Mouse (Mus musculus): ENCODE results near the gene Brd3os. TPM values are rescaled to one million over a fixed set of nuclear protein-coding genes. Genes with fewer than 3 reads are reported as not detected.
A peak's percentile ranks its signal among the peaks of the same experiment; 100 is the strongest.

Gene Brd3os
- polyA plus RNA-seq (2016; fragmentation: Nextera tagmentation; extraction: Ambion mirVana), result 10.2 and 11.0 TPM in 2 replicates

DNA sequence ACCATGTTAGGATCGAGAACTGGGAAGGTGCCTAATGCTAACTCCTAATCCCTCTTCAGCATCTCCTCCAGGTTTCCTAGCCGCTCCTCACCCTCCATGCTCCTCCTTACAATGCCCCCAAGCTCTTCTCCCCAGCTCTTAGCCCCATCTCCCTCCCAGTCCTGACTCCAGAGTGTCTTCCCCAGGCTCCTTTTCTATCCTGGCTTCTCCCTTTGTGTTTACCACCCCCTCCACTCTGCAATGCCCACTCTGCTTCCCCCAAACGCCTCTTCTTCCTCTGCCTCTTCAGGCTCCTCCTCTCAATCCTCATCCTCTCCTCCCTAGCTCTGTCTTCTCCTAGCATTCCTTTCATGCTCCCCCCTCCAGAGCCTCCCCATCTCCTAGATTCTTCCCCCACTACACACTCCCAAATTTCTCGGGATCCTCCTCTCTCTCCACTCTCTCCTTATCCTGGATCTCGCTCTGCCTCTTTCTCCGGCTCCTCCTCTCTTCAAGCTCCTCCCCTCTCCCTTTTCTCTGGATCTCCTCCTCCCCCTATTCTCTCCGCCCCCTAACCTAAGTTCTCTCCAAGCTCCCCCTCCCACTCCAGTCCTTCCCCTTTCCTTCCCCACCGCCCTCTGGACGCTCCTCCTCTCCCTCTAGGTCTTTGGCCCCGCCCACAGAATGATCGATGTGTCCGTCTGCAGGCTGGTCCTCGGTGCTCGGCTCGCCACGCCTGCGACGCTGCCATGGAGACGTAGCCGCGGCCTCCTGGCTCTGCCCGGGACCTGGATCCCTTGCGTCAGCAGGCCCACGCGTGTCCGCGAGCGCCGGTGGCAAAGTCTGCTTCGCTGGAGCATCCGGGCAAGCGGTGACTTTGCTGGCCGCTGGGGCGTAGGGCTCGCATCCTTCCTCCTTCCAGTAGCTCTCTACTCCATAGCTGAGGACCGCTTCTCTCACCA lies at the start of gene Brd3os:
TSS of gene Brd3os (plus strand) at position 558 of the 941 bp plus-strand sequence.
- 2% methylated on average over 36 of the region's 36 CpGs for WGBS
- peak within 1 kb of the TSS; percentile 71 for H3K4me3 ChIP-seq
- peak; percentile 99 for DNase-seq (ENCODE audit: extremely low spot score, low spot score)
- no peaks in the 10 kb centered on the region for H3K9me3 ChIP-seq
- H3K27me3 ChIP-seq (ENCODE audit: poor library complexity, severe bottlenecking), result no peaks in the 10 kb centered on the region
- peaks cover 26% of the 10 kb centered on the region for H3K4me1 ChIP-seq
- H3K36me3 ChIP-seq (replicated peaks), result peaks cover 30% of the 10 kb centered on the region
- H3K27ac ChIP-seq, result peak within 1 kb of the TSS; percentile 88

- Histone ChIP-seq H3K9me3 (peaks cover 4% of the 10 kb centered on the region), H3K27me3 (ENCODE audit: poor library complexity, severe bottlenecking) (no peaks in the 10 kb centered on the region), H3K4me3 (no peak overlapping the region), H3K27ac (no peak overlapping the region), H3K36me3 (replicated peaks) (peaks cover 9% of the 10 kb centered on the region), H3K4me1 (peaks cover 90% of the 10 kb centered on the region)
- DNase-seq (ENCODE audit: extremely low spot score, low spot score), result no peak
- WGBS, result 60% methylated on average over 10 of the region's 10 CpGs
Observed at GRCm38 (mm10) chr2:27394158-27394832, 47.8 kb upstream of the Brd3os start.

DNA sequence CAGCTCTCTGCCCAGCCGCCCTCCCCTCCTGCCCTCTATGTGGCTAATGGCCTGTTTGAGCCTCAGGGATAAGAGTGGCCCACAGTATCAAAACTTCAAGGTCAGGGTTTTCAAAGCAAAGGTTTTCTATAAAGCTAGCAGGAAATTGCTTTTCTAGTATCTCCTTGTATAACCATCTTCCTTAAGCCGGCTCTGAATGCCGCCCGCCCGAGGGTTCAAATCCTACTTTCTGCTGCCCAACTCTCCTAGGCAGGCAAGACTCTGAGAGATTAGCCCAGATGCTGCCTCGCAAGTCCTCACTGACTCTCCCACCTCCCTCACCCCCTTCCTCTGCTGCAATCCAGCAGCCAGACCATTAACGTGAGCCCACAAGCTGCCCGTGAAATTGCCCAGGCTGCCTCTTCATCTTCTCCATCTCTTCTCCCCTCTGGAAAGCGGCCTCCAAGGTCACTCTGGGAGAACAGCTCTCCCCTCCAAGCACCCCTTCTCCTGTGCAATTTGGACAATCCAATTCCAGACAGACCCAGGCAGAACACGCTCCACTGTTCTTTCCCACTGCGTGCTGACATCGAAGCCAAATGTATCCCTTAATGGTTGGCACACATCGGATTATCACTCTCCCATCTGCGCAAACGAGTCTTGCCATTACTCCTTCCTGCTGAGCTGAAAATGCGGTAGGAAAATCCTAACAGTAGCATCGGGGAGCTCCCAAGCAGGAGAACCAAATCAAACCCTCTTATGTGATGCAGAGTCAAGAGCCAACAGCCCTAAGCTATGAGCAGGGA lies 45.3 kb upstream of the Brd3os start:
- Histone ChIP-seq H3K9me3 (peaks cover 16% of the 10 kb centered on the region), H3K27me3 (ENCODE audit: poor library complexity, severe bottlenecking) (no peaks in the 10 kb centered on the region), H3K27ac (0 out of 2 replicates have a peak overlapping the region, but pooled peaks have one; percentile 44), H3K4me1 (peaks cover 64% of the 10 kb centered on the region), H3K36me3 (replicated peaks) (peaks cover 23% of the 10 kb centered on the region), H3K4me3 (no peak overlapping the region)
- DNase-seq (ENCODE audit: extremely low spot score, low spot score), result no peak
- 62% methylated on average over 17 of the region's 17 CpGs for WGBS

DNA sequence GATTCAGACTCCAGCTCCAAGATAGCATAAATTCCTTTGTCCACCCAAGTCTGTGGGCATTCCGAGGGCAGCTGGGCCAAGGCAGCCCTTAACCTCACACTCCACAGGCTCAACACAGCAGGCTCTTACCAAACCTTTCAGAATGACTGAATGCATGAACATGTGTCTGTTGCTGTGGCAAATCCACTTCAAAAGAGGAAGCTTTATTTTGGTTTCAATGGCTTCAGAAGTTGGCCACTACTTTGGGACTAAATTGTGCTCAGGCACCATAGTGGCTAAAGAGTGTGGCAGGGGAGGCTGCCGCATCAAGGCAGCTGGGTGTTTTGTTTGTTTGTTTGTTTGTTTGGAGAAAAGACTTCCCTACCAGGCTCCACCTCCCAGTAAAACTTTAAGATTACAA lies 42.0 kb upstream of the Brd3os start:
- H3K27me3 ChIP-seq (ENCODE audit: poor library complexity, severe bottlenecking), result no peaks in the 10 kb centered on the region
- peaks cover 47% of the 10 kb centered on the region for H3K4me1 ChIP-seq
- H3K27ac ChIP-seq, result no peak overlapping the region
- peaks cover 23% of the 10 kb centered on the region for H3K36me3 ChIP-seq (replicated peaks)
- DNase-seq (ENCODE audit: extremely low spot score, low spot score), result no peak
- H3K4me3 ChIP-seq, result no peak overlapping the region
- peaks cover 16% of the 10 kb centered on the region for H3K9me3 ChIP-seq
- 89% methylated on average over 2 of the region's 2 CpGs for WGBS

GRCm38 (mm10) chr2:27401544-27401943 lies 40.6 kb upstream of the Brd3os start:
- H3K27ac ChIP-seq, result no peak overlapping the region
- no peak for DNase-seq (ENCODE audit: extremely low spot score, low spot score)
- H3K4me3 ChIP-seq, result no peak overlapping the region
- H3K27me3 ChIP-seq (ENCODE audit: poor library complexity, severe bottlenecking), result no peaks in the 10 kb centered on the region
- H3K4me1 ChIP-seq, result peaks cover 47% of the 10 kb centered on the region
- peaks cover 16% of the 10 kb centered on the region for H3K9me3 ChIP-seq
- 90% methylated on average over 2 of the region's 2 CpGs for WGBS
- peaks cover 23% of the 10 kb centered on the region for H3K36me3 ChIP-seq (replicated peaks)

- no peak for DNase-seq (ENCODE audit: extremely low spot score, low spot score)
- Histone ChIP-seq H3K36me3 (replicated peaks) (peaks cover 11% of the 10 kb centered on the region), H3K27ac (peak overlapping the region; percentile 62), H3K4me1 (peaks cover 59% of the 10 kb centered on the region), H3K9me3 (peaks cover 10% of the 10 kb centered on the region; the same call in 1 of the 2 replicates), H3K27me3 (ENCODE audit: poor library complexity, severe bottlenecking) (no peaks in the 10 kb centered on the region), H3K4me3 (no peak overlapping the region)
- 55% methylated on average over 6 of the region's 6 CpGs for WGBS
Observed at GRCm38 (mm10) chr2:27404375-27405093, 37.6 kb upstream of the Brd3os start.

- Histone ChIP-seq H3K4me1 (peaks cover 64% of the 10 kb centered on the region), H3K9me3 (peaks cover 2% of the 10 kb centered on the region; the same call in 1 of the 2 replicates), H3K4me3 (no peak overlapping the region), H3K27ac (peak overlapping the region; percentile 62), H3K27me3 (ENCODE audit: poor library complexity, severe bottlenecking) (no peaks in the 10 kb centered on the region), H3K36me3 (replicated peaks) (peaks cover 3% of the 10 kb centered on the region)
- DNase-seq (ENCODE audit: extremely low spot score, low spot score), result no peak
- 61% methylated on average over 5 of the region's 5 CpGs for WGBS
Observed at GRCm38 (mm10) chr2:27405094-27405884, 36.8 kb upstream of the Brd3os start.

- 0 out of 2 replicates have a peak overlapping the region, but pooled peaks have one; percentile 21 for H3K27ac ChIP-seq
- no peak overlapping the region for H3K4me3 ChIP-seq
- WGBS, result 84% methylated on average over 5 of the region's 5 CpGs
- no peaks in the 10 kb centered on the region for H3K9me3 ChIP-seq
- peaks cover 78% of the 10 kb centered on the region for H3K4me1 ChIP-seq
- H3K27me3 ChIP-seq (ENCODE audit: poor library complexity, severe bottlenecking), result no peaks in the 10 kb centered on the region
- H3K36me3 ChIP-seq (replicated peaks), result peaks cover 3% of the 10 kb centered on the region; the same call in 1 of the 2 replicates
- DNase-seq (ENCODE audit: extremely low spot score, low spot score), result no peak
Observed at GRCm38 (mm10) chr2:27406928-27407327, 35.2 kb upstream of the Brd3os start.

GRCm38 (mm10) chr2:27408194-27408593 lies 33.9 kb upstream of the Brd3os start:
- Histone ChIP-seq H3K9me3 (no peaks in the 10 kb centered on the region), H3K4me1 (peaks cover 91% of the 10 kb centered on the region), H3K27ac (no peak overlapping the region), H3K4me3 (no peak overlapping the region), H3K36me3 (replicated peaks) (peaks cover 3% of the 10 kb centered on the region; the same call in 1 of the 2 replicates), H3K27me3 (ENCODE audit: poor library complexity, severe bottlenecking) (no peaks in the 10 kb centered on the region)
- DNase-seq (ENCODE audit: extremely low spot score, low spot score), result no peak
- 76% methylated on average over 3 of the region's 3 CpGs for WGBS

DNA sequence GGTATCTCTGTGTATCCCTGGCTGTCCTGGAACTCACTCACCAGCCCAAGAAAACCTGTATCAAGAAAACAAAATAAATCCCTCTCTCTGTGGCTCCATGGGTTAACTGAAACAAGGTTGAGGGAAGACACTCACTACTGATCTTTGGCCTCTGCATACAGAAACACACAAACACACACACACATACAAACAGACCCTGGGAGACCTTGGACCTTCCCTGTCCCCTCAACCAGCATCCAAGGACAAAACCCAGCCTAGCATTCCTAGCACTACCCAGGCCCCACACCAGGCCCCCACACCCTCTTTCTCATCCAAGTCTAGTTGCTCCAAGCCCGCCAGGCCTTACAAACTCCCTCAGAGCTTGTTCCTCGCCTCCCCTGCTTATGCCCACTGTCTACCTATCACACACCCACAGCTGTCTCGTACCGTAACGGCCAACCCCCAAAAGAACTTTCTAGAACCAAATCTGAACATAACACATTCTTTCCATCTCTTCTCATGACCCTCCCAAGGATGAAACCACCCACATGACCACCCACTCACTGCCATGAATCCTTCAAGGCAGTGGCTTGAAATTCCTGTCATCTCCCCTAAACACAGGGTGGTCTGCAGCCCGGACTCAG lies 31.5 kb upstream of the Brd3os start:
- DNase-seq (ENCODE audit: extremely low spot score, low spot score), result no peak
- no peaks in the 10 kb centered on the region for H3K9me3 ChIP-seq
- 92% methylated on average over 6 of the region's 6 CpGs for WGBS
- peaks cover 94% of the 10 kb centered on the region for H3K4me1 ChIP-seq
- H3K27me3 ChIP-seq (ENCODE audit: poor library complexity, severe bottlenecking), result no peaks in the 10 kb centered on the region
- H3K36me3 ChIP-seq (replicated peaks), result peaks cover 3% of the 10 kb centered on the region; the same call in 1 of the 2 replicates
- no peak overlapping the region for H3K4me3 ChIP-seq
- peak overlapping the region; percentile 81 for H3K27ac ChIP-seq

- H3K4me1 ChIP-seq, result peaks cover 95% of the 10 kb centered on the region
- no peak for DNase-seq (ENCODE audit: extremely low spot score, low spot score)
- WGBS, result 23% methylated on average over 8 of the region's 8 CpGs
Observed at GRCm38 (mm10) chr2:27411688-27412174, 30.4 kb upstream of the Brd3os start.

More at GRCm38 (mm10) chr2:27411688-27412174, 30.4 kb upstream of the Brd3os start:
- Histone ChIP-seq H3K27me3 (ENCODE audit: poor library complexity, severe bottlenecking) (no peaks in the 10 kb centered on the region), H3K9me3 (no peaks in the 10 kb centered on the region), H3K27ac (peak overlapping the region; percentile 81), H3K4me3 (peak overlapping the region; percentile 23), H3K36me3 (replicated peaks) (peaks cover 3% of the 10 kb centered on the region; the same call in 1 of the 2 replicates)

Measured in forebrain, embryonic 10.5 days (tissue).